Mouse (Mus musculus): ENCODE measurements around the gene Mon1a. TPM values are rescaled to one million over a fixed set of nuclear protein-coding genes. Genes with fewer than 3 reads are reported as not detected.

The Mon1a gene
- polyA plus RNA-seq, 1 experiment from 2014 or later = 11.5 TPM

DNA sequence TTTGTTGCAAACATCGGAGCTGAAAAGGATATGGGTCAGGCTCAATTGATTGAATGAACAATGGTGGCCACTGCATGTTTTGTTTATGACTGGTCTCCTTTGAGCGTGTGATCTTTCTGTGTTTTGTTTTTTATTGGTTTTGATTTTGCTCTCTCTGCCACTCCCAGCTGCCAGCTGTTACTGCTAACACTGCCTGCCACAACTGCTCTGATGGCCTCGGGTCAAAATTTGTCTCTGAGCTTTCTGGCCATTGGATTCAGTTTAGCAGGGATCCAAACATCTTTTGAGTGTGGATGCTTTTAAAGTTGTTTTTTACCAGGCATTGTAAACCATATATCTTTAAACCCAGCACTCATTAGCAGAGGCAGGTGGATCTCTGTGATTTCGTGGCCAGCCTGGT is 7.5 kb upstream of the Mon1a start:
- Histone ChIP-seq H3K4me3 (ENCODE audit: low read length) (no peak overlapping the region), H3K27ac (ENCODE audit: low read depth, low read length) (no peak overlapping the region), H3K4me1 (ENCODE audit: control insufficient read depth, insufficient read depth, low read length) (no peaks in the 10 kb centered on the region), H3K27me3 (ENCODE audit: control insufficient read depth, insufficient read depth, low read length) (no peaks in the 10 kb centered on the region), H3K4me2 (replicated peaks; ENCODE audit: low read depth, low read length) (no peak overlapping the region), H3K9me3 (ENCODE audit: control insufficient read depth, low read length) (no peaks in the 10 kb centered on the region), H3K36me3 (ENCODE audit: control insufficient read depth, insufficient read depth, low read length) (no peaks in the 10 kb centered on the region), H3K9ac (ENCODE audit: low read depth, low read length) (no peak overlapping the region)
- no peak for ATAC-seq (ENCODE audit: low FRiP score, low TSS enrichment)
- WGBS = 75% methylated on average over 4 of the region's 4 CpGs

DNA sequence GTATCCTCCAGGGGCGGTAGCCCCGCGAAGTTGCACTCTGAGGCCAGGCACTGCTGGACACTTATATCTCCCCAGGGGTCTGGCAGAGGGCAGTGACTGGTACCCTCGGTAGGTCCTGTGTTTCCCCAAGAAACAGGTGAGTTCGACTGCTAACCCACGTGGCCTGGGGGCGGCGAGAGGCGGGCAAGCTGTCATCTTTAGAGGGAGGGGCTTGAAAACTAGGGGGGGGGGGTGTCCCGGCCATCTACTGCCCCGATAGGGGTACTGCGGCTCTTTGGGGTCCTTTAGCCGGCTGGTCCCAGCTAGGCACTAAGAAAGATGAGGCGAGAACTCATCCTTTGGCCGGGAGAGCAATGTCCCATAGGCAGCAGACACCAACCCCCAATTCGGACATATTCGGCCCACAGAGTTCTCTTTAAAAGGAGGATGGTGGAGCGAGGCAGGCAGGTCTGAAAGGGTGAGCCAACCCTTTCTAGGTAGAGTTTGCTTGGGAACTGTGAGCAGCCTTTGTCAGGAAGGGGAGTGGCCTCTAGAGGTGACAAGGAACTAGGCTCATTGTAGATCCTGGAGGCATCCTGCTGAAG is 408 bp downstream of the Mon1a start:
- H3K4me3 ChIP-seq (ENCODE audit: low read length) = peak overlapping the region; percentile 81
- H3K9me3 ChIP-seq (ENCODE audit: control insufficient read depth, low read length) = no peaks in the 10 kb centered on the region
- peak; percentile 83 for ATAC-seq (ENCODE audit: low FRiP score, low TSS enrichment)
- WGBS = under 1% methylated on average over 18 of the region's 18 CpGs
- peaks cover 5% of the 10 kb centered on the region; the same call in 1 of the 2 replicates for H3K27me3 ChIP-seq (ENCODE audit: control insufficient read depth, insufficient read depth, low read length)
- H3K9ac ChIP-seq (ENCODE audit: low read depth, low read length) = peak overlapping the region; percentile 75
- no peak overlapping the region for H3K27ac ChIP-seq (ENCODE audit: low read depth, low read length)
- peaks cover 6% of the 10 kb centered on the region for H3K4me1 ChIP-seq (ENCODE audit: control insufficient read depth, insufficient read depth, low read length)
- no peaks in the 10 kb centered on the region for H3K36me3 ChIP-seq (ENCODE audit: control insufficient read depth, insufficient read depth, low read length)
- H3K4me2 ChIP-seq (replicated peaks; ENCODE audit: low read depth, low read length) = peak overlapping the region; percentile 86

DNA sequence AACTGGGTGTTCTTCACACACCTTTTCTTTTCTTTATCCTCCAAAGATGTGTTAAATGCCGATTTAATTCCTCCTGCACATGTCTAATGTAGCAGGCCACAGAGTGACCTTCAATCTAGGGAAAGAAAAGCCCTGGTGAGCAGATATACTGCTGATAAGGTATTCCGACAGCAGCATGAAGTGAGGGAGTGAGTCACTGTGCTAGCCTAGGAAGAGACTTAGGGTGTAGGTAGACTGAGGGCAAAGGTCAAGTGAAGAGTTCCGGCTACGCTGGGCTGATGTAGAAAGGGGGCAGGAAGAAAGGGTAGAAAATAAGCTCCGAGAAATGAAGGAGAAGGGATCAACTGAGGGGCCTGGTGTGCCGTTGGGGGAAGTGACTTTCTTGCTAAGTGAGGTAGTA is 2.3 kb downstream of the Mon1a start:
- H3K9me3 ChIP-seq (ENCODE audit: control insufficient read depth, low read length) = no peaks in the 10 kb centered on the region
- peaks cover 5% of the 10 kb centered on the region; the same call in 1 of the 2 replicates for H3K27me3 ChIP-seq (ENCODE audit: control insufficient read depth, insufficient read depth, low read length)
- ATAC-seq (ENCODE audit: low FRiP score, low TSS enrichment) = no peak
- WGBS = 83% methylated on average over 6 of the region's 6 CpGs
- peaks cover 6% of the 10 kb centered on the region for H3K4me1 ChIP-seq (ENCODE audit: control insufficient read depth, insufficient read depth, low read length)
- H3K36me3 ChIP-seq (ENCODE audit: control insufficient read depth, insufficient read depth, low read length) = no peaks in the 10 kb centered on the region
- H3K27ac ChIP-seq (ENCODE audit: low read depth, low read length) = no peak overlapping the region
- no peak overlapping the region for H3K4me2 ChIP-seq (replicated peaks; ENCODE audit: low read depth, low read length)
- no peak overlapping the region for H3K4me3 ChIP-seq (ENCODE audit: low read length)
- H3K9ac ChIP-seq (ENCODE audit: low read depth, low read length) = no peak overlapping the region

DNA sequence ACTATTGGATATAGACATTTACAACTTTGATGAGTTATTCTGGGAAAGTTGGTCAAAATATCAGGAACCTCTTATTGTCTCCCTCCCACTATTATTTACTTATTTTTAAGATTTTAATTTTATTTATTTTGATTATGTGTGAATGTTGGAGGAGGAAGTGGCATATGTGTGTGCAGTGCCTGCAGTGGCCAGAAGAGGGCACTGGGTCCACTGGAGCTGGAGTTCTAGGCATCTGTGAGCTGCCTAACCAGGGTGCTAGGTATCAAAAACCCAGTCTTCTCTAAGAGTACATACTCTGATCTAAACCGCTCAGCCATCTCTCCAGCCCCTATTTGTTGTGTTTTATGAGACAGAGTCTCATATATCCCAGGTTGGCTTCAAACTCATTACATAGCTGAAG is 3.1 kb downstream of the Mon1a start:
- Histone ChIP-seq H3K36me3 (ENCODE audit: control insufficient read depth, insufficient read depth, low read length) (no peaks in the 10 kb centered on the region), H3K27ac (ENCODE audit: low read depth, low read length) (no peak overlapping the region), H3K9ac (ENCODE audit: low read depth, low read length) (no peak overlapping the region), H3K4me1 (ENCODE audit: control insufficient read depth, insufficient read depth, low read length) (peaks cover 6% of the 10 kb centered on the region), H3K4me3 (ENCODE audit: low read length) (no peak overlapping the region), H3K27me3 (ENCODE audit: control insufficient read depth, insufficient read depth, low read length) (peaks cover 4% of the 10 kb centered on the region; the same call in 1 of the 2 replicates), H3K4me2 (replicated peaks; ENCODE audit: low read depth, low read length) (no peak overlapping the region), H3K9me3 (ENCODE audit: control insufficient read depth, low read length) (no peaks in the 10 kb centered on the region)
- 94% methylated on average over 1 of the region's 1 CpGs for WGBS
- no peak for ATAC-seq (ENCODE audit: low FRiP score, low TSS enrichment)

DNA sequence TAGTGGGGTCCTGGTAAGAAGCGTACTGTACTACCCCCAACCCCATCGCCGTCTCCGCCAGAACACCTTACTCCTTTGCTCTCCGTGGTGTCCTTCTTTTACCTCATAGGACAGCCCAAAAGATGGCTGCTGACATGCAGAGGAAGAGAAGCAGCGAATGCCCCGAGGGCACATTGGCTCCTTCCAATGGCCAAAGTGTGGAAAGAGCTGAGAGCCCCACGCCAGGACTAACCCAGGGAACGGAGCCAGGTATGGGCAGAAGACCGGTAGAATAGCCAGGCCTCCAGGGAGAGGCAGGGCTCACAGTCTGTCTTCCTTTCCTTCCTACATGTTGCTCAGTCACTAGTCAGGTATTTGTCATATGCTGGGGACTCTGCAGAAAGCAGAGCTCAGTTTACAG is 10.6 kb downstream of the Mon1a start:
- Histone ChIP-seq H3K9me3 (ENCODE audit: control insufficient read depth, low read length) (no peaks in the 10 kb centered on the region), H3K4me1 (ENCODE audit: control insufficient read depth, insufficient read depth, low read length) (peaks cover 9% of the 10 kb centered on the region; the same call in 1 of the 2 replicates), H3K9ac (ENCODE audit: low read depth, low read length) (no peak overlapping the region), H3K27ac (ENCODE audit: low read depth, low read length) (no peak overlapping the region), H3K36me3 (ENCODE audit: control insufficient read depth, insufficient read depth, low read length) (no peaks in the 10 kb centered on the region), H3K4me3 (ENCODE audit: low read length) (no peak overlapping the region), H3K4me2 (replicated peaks; ENCODE audit: low read depth, low read length) (no peak overlapping the region), H3K27me3 (ENCODE audit: control insufficient read depth, insufficient read depth, low read length) (peaks cover 11% of the 10 kb centered on the region)
- WGBS = 87% methylated on average over 10 of the region's 10 CpGs
- no peak for ATAC-seq (ENCODE audit: low FRiP score, low TSS enrichment)

DNA sequence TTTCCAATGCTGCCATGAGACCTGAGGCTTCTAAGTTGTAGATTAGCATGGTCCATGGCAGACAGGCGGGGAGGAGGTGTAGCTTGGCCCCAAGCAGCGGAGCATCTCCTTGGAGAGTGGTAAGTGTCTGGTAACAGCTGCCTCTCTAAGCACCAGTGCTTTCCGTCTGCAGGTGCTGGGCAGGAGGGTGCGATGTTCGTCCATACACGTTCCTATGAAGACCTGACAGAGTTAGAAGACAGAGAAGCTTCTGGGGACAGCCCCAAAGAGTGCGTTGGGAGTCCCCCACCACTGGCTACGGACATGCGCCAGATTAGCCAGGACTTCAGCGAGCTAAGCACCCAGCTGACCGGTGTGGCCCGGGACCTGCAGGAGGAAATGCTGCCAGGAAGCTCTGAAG is 11.9 kb downstream of the Mon1a start:
- no peaks in the 10 kb centered on the region for H3K9me3 ChIP-seq (ENCODE audit: control insufficient read depth, low read length)
- no peak overlapping the region for H3K4me2 ChIP-seq (replicated peaks; ENCODE audit: low read depth, low read length)
- H3K4me1 ChIP-seq (ENCODE audit: control insufficient read depth, insufficient read depth, low read length) = peaks cover 9% of the 10 kb centered on the region; the same call in 1 of the 2 replicates
- no peak overlapping the region for H3K27ac ChIP-seq (ENCODE audit: low read depth, low read length)
- H3K36me3 ChIP-seq (ENCODE audit: control insufficient read depth, insufficient read depth, low read length) = no peaks in the 10 kb centered on the region
- no peak overlapping the region for H3K9ac ChIP-seq (ENCODE audit: low read depth, low read length)
- WGBS = 68% methylated on average over 12 of the region's 12 CpGs
- peaks cover 11% of the 10 kb centered on the region for H3K27me3 ChIP-seq (ENCODE audit: control insufficient read depth, insufficient read depth, low read length)
- no peak overlapping the region for H3K4me3 ChIP-seq (ENCODE audit: low read length)
- no peak for ATAC-seq (ENCODE audit: low FRiP score, low TSS enrichment)

DNA sequence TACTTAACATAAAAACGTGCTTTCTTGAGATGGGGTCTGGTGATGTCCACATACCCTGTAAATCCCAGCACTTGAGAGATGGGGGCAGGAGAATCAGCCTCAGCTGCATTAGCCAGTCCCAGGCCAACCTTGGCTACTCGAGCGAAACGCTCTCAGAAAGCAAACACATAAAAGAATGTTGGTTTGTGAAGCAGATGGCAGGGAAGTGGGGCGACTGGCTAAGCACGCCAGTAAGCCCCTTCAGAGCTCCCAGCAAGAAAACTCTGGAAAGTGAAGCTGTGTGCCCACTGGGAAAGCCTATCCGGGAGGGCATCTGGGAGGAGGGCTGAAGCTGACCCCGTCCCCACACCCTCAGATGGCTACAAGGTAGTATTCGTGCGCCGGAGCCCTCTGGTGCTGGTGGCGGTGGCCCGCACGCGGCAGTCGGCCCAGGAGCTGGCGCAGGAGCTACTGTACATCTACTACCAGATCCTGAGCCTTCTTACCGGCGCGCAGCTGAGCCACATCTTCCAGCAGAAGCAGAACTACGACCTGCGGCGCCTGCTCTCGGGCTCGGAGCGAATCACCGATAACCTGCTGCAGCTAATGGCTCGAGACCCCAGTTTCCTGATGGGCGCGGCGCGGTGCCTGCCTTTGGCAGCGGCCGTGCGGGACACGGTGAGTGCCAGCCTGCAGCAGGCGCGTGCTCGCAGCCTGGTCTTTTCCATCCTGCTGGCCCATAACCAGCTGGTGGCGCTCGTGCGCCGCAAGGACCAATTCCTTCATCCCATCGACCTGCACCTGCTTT is 13.1 kb downstream of the Mon1a start:
- Histone ChIP-seq H3K27ac (ENCODE audit: low read depth, low read length) (no peak overlapping the region), H3K36me3 (ENCODE audit: control insufficient read depth, insufficient read depth, low read length) (no peaks in the 10 kb centered on the region), H3K9ac (ENCODE audit: low read depth, low read length) (peak overlapping the region; percentile 48; the same call in 1 of the 2 replicates), H3K27me3 (ENCODE audit: control insufficient read depth, insufficient read depth, low read length) (peaks cover 11% of the 10 kb centered on the region), H3K4me3 (ENCODE audit: low read length) (peak overlapping the region; percentile 37), H3K4me2 (replicated peaks; ENCODE audit: low read depth, low read length) (peak overlapping the region; percentile 79), H3K4me1 (ENCODE audit: control insufficient read depth, insufficient read depth, low read length) (peaks cover 16% of the 10 kb centered on the region), H3K9me3 (ENCODE audit: control insufficient read depth, low read length) (no peaks in the 10 kb centered on the region)
- WGBS = 3% methylated on average over 44 of the region's 44 CpGs
- peak; percentile 60 for ATAC-seq (ENCODE audit: low FRiP score, low TSS enrichment)

DNA sequence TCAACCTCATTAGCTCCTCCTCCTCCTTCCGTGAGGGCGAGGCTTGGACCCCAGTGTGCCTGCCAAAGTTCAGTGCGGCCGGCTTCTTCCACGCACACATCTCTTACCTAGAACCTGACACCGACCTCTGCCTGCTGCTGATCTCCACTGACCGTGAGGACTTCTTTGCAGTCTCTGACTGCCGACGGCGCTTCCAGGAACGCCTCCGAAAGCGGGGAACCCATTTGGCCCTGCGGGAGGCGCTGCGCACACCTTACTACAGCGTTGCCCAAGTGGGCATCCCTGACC is 13.6 kb downstream of the Mon1a start:
- no peak overlapping the region for H3K9ac ChIP-seq (ENCODE audit: low read depth, low read length)

DNA sequence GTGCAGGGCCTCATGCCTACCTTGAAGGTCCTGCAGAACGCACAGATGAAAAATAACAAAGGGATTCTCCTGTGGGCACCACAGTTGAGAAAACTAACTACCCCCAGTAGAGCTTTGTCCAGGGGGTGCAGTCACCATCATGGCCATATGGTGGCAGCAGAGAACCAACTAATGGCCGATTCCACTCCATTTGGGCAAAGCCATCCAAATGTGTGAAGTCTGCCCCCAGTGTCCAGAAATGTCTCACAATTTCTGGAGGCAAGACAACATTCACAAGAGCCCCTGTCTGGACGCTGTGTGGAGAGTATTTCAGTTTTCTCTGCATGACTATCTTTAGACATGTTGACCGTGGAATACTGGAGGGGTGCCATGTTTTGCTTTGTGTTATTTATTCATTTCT is 16.8 kb downstream of the Mon1a start:
- Histone ChIP-seq H3K9me3 (ENCODE audit: control insufficient read depth, low read length) (no peaks in the 10 kb centered on the region), H3K4me3 (ENCODE audit: low read length) (no peak overlapping the region), H3K27me3 (ENCODE audit: control insufficient read depth, insufficient read depth, low read length) (peaks cover 10% of the 10 kb centered on the region), H3K4me1 (ENCODE audit: control insufficient read depth, insufficient read depth, low read length) (peaks cover 43% of the 10 kb centered on the region), H3K27ac (ENCODE audit: low read depth, low read length) (no peak overlapping the region), H3K9ac (ENCODE audit: low read depth, low read length) (no peak overlapping the region), H3K36me3 (ENCODE audit: control insufficient read depth, insufficient read depth, low read length) (no peaks in the 10 kb centered on the region), H3K4me2 (replicated peaks; ENCODE audit: low read depth, low read length) (no peak overlapping the region)
- ATAC-seq (ENCODE audit: low FRiP score, low TSS enrichment) = no peak; the same call in 1 of the 2 replicates
- 7% methylated on average over 4 of the region's 4 CpGs for WGBS

More for the DNA sequence above, 13.6 kb downstream of the Mon1a start:
- no peaks in the 10 kb centered on the region for H3K36me3 ChIP-seq (ENCODE audit: control insufficient read depth, insufficient read depth, low read length)
- H3K4me3 ChIP-seq (ENCODE audit: low read length) = peak overlapping the region; percentile 37
- peaks cover 22% of the 10 kb centered on the region for H3K4me1 ChIP-seq (ENCODE audit: control insufficient read depth, insufficient read depth, low read length)
- H3K4me2 ChIP-seq (replicated peaks; ENCODE audit: low read depth, low read length) = peak overlapping the region; percentile 79
- H3K27ac ChIP-seq (ENCODE audit: low read depth, low read length) = no peak overlapping the region
- ATAC-seq (ENCODE audit: low FRiP score, low TSS enrichment) = no peak; the same call in 1 of the 2 replicates
- H3K27me3 ChIP-seq (ENCODE audit: control insufficient read depth, insufficient read depth, low read length) = peaks cover 11% of the 10 kb centered on the region
- no peaks in the 10 kb centered on the region for H3K9me3 ChIP-seq (ENCODE audit: control insufficient read depth, low read length)
- WGBS = 15% methylated on average over 17 of the region's 17 CpGs
